Mouse (Mus musculus): ENCODE measurements around the gene Scaf1.

The Scaf1 gene

DNA sequence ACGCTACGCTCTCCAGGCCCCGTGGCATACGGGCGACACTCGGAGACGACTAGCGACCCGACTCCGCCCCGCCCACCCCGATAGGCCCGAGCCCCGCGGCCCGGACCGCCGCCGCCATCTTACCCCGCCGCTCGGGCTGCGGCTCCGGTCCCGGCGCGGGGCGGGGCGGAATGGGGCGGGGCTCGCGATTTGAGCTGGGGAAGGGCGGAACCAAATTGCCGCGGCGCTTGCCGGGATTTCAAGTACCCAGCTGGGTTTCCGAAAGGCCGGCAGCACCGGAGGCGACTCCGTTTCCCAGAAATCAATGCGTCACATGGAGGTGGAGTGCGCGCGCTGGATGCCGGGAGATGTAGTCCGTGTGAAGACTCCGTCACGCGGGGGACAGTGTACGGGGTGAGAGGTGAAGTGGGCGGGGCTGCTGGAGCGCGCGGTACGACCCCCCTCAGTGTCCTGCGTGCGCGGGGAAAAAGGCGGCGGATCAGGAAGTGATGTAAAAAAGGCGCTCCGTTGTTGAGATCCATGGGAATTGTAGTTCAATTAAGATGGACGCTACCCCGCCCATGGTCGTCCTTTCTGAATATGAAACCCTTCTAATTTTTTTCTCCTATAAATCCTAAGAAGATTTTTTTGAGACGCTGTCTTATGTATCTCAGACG lies at the start of gene Scaf1:
Gene Scaf1, minus strand, starts transcription at position 407 of the 656 bp plus-strand sequence.
- DNase-seq (ENCODE audit: low spot score in 2 of 2), result peak; percentile 100

DNA sequence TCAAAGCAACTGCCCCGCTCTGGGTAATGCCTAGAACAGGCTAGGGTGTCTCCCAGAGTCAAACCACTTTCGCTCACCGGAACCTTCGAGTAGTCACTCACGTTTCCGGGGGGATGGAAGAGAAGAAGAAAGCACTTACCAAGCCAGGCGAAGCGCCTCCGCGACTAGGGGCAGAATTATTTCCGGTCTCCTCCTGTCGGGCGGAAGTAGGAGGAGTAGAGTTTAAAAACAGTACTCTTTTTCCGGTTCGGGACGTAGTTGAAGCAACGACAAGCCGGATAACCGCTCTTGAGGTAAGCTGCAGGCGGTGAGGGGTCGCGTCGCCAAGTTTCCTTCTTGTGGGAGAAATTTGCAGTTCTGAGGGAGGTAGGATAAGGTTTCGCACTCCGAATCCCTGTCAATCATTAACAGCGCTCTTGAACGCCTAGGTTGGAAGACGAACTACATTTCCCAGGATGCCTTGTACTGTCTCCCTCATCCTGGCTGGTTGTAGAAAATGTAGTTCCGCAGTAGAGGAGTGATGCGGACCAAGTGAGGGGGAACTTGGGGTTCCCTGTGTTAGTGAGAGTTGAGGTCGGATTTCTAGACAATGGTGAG lies 46.2 kb upstream of the Scaf1 start, which contains the start of the genes Nosip and Prrg2:
Gene Nosip, plus strand, starts transcription at position 191 of the 597 bp plus-strand sequence.
Gene Prrg2, minus strand, starts transcription at position 439 of the 597 bp plus-strand sequence.
- peak; percentile 89 to 94 for DNase-seq (ENCODE audit: low spot score in 2 of 2)

DNA sequence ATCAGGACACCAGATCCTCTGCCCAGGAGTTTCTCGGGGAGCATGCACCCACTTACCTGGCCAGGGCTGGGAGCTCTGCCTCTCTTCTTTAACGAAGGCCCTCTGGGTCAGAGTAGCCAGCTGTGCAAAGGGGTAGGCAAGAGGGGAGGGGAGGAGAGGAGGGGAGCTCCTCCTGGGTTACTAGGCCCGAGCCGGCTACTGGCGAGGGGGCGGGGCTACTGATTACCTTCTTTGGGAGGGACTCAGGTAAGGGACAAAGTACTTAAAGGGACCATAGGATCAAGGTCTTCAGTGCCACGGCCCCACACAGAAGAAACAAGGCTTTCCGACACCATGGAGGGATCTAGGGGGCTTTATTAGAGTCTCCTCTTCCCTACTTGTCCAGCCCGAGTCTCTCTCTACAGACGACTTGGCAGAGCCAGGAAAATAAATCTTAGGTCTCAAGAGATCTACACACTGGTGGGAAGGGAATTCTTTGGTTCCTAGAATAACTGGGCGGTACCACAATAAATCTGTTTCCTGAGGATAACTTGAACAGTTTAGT lies 45.4 kb upstream of the Scaf1 start:
- DNase-seq (ENCODE audit: low spot score in 2 of 2), result no peak

DNA sequence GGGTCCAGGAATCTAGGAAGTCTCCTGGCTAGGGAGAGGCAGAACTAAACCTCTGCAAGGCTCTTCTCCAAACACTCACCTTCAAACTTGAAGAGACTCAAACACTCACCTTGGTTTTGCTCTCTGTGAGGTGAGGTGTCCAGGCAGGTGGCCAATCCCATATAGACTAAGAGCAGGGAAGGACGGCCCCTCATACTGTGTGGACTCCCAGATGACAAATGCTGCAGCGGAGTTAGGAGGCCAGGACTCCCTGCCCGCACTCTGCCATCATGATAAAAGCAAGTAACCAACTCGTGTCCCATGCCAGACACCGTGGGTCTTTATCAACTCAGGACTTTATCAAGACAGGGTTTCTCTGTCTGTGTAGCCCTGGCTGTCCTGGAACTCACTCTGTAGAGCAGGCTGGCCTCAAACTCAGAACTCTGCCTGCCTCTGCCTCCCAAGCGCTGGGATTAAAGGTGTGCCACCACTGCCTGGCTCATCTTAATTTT lies 44.5 kb upstream of the Scaf1 start:
- no peak for DNase-seq (ENCODE audit: low spot score in 2 of 2)

DNA sequence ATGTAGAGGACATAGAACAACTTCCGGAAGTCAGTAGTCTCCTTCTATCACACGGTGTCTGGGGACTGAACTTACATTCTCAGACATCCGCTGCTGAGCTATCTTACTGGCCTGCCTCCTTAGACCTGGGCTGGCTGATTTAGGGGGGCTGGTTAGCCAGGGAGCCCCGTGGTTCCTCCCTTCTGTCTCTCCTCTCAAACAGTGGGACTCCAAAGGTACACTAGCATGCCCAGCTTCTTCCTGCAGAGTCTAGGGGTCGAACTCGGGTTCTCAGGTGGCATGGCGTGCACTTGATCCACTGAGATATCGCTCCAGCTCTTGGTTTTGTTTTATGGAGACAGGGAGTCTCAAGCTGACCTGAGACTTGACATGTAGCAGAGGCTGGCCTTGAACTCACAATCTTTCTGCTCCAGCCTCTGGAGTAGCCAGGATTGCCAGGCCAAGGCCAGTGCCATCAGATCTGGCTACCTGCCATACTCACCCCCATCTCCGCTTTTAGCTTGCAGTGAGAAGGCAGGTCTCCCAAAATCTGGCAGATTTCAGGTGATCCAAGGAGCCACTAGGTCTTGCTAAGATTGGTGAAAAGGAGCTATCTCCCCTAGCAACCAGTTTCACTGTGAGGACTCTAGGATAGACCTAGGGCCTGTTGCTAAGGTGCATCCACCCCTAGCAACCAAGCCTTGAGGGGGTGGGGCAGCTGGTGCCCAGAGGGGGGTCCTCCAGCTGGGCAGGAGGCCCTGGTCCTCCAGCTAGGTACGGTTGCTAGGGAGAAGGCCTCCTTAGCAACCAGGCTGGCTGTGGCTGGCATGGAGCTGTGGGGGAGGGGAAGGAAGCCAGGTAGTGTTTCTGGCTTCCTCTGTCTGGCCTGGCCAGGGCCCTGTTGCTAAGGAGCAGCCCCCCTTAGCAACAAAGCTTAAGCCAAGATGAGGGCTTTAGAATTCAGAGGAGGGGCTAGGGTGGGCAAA lies 42.7 kb upstream of the Scaf1 start:
- DNase-seq (ENCODE audit: low spot score in 2 of 2), result no peak

DNA sequence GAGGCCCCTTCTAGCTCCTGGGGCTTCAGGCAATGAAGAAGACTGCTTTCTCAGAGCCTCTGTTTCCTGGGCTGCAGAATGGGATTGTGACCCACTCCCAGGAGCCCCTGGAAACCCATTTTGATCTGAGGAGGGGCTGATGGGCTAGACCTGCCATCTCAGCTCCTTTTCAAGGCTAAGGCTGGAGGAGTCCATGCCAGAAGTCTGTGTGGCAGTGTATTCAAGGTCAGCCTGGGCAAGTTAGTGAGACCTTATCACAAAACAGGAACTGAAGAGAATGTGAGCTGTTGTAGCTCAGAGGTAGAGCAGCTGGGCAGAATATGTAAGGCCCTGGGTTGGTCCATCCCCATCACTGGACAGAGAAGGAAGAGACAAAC lies 40.8 kb upstream of the Scaf1 start:
- no peak for DNase-seq (ENCODE audit: low spot score in 2 of 2)

DNA sequence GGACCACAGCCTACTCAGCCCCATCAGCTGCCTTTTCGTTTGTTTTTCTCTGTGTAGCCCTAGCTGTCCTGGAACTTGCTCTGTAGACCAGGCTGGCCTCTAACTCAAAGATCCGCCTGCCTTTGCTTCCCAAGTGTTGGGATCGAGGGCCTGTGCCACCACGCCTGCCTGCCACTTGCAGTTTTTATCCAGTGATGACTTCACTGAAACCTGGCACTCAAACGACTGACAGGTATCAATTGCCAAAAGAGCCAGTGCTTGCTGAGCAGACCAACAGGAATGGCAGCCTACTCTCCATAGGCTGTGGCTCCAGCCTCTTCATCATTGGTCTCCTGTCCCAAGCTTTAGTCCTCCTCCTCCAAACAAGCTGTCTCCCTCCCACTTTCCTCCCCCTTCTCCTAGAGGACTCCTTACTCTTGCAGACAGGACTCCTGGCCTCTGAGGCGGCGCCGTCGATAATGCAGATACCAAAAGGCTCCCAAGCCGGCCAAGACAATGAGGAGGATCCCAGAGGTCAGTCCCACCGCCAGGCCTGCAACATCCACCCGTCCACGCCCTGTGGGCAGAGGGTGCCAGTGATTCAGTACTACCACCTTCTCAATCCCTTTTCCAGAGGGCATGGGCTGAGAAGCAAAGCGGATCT lies 40.3 kb upstream of the Scaf1 start:
- DNase-seq (ENCODE audit: low spot score in 2 of 2), result no peak

DNA sequence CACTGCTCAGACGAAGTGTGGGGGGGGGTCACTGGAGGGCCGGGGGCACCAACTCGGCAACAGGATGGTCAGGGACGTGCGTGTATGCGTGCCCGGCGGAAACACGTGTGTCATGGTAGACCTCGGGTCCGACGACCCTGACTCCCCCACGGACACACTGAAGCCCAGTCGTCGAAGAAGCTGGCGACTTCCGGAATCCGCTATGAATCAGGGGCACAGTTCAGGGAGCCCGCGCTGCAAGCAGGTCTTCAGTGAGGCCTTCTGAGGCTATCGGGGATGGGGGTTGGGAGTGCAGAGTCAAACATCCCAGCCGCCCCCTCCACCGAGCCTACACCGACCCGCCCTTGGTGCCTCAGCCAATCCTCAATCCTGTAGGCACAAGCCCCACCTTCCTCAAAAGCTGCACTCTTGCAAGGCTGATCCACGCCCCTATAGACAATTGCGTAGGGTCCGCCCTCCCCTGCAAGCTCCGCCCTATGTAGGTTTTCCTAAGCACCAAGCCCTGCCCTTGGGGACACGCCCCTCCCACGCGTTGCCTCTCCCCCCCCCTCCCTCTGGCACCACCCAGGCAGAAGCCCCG lies 37.9 kb upstream of the Scaf1 start:
- DNase-seq (ENCODE audit: low spot score in 2 of 2), result peak; percentile 93 to 96

DNA sequence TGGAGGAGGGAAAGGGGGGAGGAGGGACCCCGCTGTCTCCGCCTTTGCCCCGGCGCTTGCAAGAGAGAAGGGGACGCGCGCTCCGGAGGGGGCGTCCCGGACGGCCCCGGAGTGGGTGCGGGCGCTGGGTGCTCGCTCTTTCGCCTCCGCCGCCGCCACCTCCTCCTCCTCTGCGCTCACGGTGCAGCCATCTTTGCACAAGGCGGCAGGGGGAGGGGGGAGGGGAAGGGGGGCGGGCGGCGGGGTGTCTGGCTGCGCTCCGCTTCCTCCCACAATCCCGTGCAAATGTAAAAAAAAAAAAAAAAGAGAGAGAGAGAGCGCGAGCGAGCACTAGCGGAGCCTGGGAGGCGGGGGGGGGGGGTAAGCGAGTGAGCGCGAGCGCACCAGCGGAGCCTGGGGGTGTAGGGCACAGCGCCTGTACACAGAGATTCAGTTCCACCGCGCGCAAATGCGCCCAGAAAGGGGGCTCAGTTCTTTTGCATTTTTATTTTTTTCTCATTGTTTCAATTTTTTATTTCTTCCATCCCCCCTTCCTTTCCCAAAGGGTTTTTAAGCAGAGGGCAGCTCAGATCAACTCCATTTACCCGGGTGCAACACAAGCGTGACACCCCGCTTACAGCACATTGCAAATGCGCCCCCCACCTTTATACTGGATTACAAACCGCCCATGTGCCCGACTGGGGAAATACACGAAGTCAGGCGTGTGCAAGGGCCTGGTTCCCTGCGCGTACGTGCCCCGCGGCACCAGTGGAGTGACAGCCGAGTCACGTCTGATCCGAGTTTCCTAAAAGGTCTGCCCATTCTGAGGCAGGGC lies 37.2 kb upstream of the Scaf1 start:
- peak; percentile 61 to 62 for DNase-seq (ENCODE audit: low spot score in 2 of 2)

DNA sequence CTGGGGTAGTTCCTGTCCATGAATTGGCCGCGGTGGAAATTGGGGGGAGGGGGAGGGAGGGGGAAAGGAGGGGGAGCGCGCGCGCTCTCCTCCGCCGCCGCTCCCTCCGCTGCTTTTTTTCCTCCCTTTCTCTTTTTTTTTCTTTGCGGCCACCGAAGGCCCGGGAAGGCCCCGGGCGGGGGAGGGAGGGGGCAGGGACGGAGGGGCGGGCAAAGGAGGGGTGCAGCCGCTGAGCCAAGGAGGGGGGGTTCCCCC lies 36.6 kb upstream of the Scaf1 start, which contains the start of gene Prr12:
Gene Prr12, minus strand, starts transcription at position 20 of the 255 bp plus-strand sequence.
- DNase-seq (ENCODE audit: low spot score in 2 of 2), result no peak

DNA sequence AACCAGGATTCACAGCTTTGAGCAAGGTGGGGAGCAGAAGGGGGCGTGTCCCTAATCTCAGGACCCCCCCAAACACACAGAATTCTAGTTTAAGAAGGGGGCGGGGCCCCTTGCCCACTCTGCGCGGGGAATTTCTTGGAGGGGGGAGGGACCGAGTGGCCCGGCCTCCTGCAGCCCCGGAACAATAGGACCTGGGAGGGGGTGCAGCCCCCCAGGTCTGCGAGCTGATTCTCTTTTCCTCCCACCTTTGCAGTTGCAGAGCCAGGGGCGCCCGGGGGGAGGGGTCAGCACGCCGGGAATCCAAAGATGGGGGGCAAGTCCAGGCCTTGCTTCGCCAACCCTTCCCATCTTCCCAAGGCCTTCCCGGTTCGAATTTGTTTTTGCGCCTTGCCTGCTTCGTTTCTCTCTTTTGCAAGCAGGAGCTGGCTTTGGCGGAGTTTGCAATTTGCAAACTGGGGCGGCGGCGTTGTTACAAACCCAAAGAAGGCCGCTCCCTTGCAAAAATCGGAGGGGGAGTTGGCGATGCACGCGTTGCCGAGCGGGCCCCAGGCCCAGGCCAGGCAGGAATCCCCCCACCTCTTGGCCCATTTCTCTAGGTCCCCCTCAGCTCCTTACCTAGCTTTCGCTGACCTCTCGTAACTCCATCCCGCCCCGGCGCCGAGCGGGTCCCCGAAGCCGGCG lies 36.2 kb upstream of the Scaf1 start:
- DNase-seq (ENCODE audit: low spot score in 2 of 2), result peak; percentile 29 to 44

DNA sequence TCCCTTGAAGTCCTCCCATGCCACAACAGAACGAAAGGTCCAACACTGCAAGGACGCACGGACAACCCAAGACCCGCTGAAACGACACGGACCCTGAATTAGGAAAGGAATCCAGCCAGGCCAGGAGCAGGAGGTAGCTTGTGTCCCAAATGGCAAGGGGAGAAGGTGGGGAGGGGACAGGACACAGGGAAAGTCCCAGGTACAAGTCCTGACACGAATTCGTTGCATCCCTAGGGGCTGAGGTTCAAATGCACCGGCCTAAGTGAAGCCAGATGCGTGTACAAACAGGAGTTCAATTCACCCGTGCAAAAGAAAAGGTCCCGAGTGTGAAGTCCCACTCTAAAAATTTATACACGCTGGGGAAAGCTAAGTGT lies 35.4 kb upstream of the Scaf1 start:
- DNase-seq (ENCODE audit: low spot score in 2 of 2), result no peak

DNA sequence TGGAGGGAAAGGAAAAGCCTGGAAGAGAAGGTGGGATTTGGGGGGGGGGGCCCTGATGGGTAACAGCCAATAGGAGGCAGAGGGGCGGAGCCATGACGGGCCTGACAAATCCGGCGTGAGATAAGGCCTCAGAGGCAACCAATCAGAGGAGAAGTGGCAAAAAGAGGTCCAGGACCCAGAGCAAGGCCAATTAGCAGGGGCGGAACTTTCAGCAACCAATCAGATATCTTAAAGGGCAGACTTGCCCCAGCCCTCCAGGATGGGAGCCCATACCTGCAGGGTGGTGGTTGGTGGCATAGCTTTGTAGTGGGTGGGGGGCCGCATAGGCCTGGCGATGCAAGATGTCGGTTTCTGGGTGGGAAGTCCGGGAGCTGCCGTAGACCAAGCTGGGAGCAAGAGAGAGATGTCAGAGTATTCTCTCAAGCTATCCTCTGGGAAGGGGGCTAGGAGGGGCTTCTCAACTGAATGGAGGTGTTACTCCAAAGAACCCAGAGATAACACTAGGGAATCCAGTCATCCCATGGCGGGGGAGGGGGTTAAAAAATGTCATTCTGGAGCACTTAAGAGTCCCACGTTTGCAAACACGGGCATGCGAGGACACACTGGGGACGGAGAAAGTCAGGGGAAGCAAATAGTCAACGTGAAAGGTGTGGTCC lies 34.9 kb upstream of the Scaf1 start:
- peak; percentile 67 to 70 for DNase-seq (ENCODE audit: low spot score in 2 of 2)

DNA sequence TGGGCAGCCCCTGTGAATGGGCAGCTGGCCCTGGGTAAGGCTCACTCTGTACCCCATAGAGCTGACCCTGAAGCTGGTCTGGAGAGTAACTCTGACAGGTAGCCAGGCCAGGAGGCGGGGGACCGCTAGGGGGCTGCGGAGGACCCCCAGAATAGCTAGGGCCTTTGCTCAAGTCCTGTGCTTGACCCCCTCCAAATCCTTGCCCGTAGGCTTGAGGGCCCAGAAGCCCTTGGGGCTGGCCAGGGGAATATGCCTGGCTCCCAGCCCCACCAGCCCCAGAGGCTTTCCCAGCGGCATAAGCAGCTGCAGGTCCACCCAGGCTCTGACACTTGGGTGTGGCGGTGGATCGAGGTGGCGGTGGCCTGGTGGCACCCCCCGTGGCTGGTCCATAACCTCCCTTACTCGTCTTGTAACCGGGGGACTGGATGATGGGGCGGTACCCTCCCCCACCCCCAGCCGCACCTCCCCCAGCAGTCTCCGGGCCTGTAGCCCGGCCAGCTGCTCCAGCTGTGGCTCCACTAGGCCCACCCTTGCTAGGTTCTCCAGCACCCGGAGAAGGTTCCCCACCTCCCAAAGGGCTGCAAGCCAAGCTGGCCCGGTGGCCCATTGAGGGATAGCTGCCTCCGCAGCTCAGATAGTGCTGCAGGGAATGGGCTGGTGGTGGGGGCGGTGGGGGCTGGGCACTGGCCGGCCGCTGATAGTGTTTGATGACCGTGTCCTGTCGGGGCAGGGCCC lies 32.9 kb upstream of the Scaf1 start:
- no peak for DNase-seq (ENCODE audit: low spot score in 2 of 2)

DNA sequence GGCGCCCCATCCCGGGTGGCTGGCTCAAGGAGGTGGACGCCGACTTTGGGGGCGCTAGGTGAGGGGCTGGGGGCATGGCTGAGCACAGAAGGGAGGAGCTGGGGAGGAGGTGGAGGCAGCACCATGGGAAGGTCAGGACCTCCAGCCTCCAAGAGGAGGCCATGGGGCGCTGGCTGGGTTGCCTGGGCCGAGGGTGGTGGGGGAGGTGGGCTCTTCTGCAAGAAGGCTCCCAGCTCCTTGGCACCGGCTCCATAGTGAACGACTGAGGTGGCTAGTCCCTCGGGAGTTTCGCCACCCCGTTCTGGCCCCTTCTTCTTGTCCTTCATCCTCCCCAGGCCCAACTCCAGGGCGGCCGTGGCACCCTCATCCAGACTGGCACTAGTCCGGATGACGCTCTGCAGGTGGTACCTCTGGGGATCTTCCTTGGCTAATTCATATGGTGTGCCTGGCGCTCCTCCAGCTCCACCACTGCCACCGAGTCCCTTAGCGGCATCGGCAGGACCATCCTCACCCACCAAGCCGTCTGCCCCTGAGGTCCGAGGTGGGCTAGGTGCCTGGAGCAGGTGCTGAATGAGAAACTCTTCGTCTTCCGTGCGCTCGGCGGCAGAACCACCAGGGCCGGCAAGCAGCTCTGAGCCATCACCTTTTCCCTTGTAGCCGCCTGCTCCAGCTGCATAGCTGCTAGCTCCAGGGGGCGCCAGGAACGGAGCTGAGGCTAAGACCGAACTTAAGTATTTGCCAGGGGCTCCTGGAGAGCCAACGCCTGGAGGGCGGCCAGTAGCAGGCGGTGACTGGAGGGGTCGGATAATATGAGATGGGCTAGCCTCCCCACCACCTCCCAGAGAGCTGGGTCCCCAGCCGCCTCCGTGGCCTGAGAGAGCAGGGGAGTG lies 32.1 kb upstream of the Scaf1 start:
- no peak for DNase-seq (ENCODE audit: low spot score in 2 of 2)

DNA sequence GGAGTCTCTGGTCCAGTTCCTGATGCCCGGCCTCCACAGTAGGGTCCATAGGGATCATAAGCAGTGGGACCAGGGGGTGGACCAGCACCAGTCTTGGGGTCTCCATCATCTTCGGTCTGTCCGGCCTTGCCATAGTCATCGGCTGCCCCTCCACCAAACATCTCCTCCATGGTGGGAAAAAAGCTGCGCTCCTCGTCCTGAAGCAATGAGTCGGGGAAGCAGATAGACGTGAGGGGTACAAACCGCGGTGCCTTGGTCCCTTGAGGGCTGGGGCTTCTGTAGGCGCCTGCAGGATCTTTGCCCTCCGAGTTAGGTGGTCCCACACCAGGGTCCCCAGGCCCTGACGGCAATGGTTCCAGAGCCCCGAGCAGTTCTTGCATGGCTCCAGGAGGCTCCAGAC lies 31.3 kb upstream of the Scaf1 start:
- DNase-seq (ENCODE audit: low spot score in 2 of 2), result no peak

DNA sequence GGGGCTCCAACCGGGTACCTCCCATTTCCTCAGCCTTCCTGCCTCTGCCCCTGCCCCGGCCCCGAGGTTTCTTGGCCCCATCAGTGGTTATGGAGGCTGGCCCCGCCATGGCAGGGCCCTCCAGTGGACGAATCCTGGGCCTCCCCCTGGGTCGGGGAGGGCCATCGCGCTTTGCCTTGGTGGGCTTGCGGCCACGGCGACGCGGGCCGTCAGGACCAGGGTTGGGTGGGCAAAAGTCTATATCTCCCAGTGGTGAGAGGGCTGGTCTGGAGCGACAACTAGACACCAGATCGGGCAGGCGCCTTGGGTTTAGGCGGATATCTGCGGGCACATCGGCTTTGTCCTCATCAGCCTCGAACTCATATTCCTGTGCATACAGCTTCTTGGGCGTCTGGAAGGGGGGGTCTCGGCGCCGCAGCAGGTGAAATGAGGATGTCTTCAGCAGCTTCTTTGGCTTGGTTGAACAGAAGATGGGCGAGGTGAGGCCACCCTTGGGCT lies 30.7 kb upstream of the Scaf1 start:
- DNase-seq (ENCODE audit: low spot score in 2 of 2), result no peak

Measured in right cerebral cortex, postnatal 36 days (tissue).